Mouse (Mus musculus) lung, postnatal 0 days (tissue): ENCODE measurements around the gene Dkk1. TPM values are rescaled to one million over a fixed set of nuclear protein-coding genes. Genes with fewer than 3 reads are reported as not detected.
A peak's percentile ranks its signal among the peaks of the same experiment; 100 is the strongest.

ENCODE experiments used
- ATAC-seq: fragments of 200-750 bp; cut with Nextera tagmentation; 2 replicates; pipeline ENCODE4 v1.8.0; 2017; ENCODE audit warnings: moderate library complexity
- DNase-seq: peaks from one replicate; pipeline ENCODE4 v3.0.0-alpha.2; 2016; ENCODE audit warnings: low spot score
- H3K27ac ChIP-seq: fragments of 300-500 bp; sonication (generic); 2 replicates; pipeline ENCODE4 v1.5.1; 2014; ENCODE audit warnings: antibody characterized with exemption, mild to moderate bottlenecking, low read length, mixed read lengths
- H3K27me3 ChIP-seq: fragments of 300-500 bp; sonication (generic); replicated peaks from 2 replicates; pipeline ENCODE4 v1.6.1; 2014; ENCODE audit warnings: low read length, mixed read lengths; ENCODE audit not compliant: insufficient read depth
- H3K36me3 ChIP-seq: fragments of 300-500 bp; sonication (generic); 2 replicates; pipeline ENCODE4 v1.6.1; 2014; ENCODE audit warnings: low read length, mixed read lengths; ENCODE audit not compliant: insufficient read depth
- H3K4me1 ChIP-seq: fragments of 300-500 bp; sonication (generic); 2 replicates; pipeline ENCODE4 v1.6.1; 2014; ENCODE audit warnings: antibody characterized with exemption, low read depth, low read length, mixed read lengths; ENCODE audit not compliant: insufficient read depth
- H3K4me2 ChIP-seq: fragments of 300-500 bp; sonication (generic); replicated peaks from 2 replicates; pipeline ENCODE4 v1.6.1; 2014; ENCODE audit warnings: low read depth, mild to moderate bottlenecking, low read length, moderate library complexity, mixed read lengths
- H3K4me3 ChIP-seq: fragments of 300-500 bp; sonication (generic); 2 replicates; pipeline ENCODE4 v1.5.1; 2014; ENCODE audit warnings: low read depth, low read length
- H3K9ac ChIP-seq: fragments of 300-500 bp; sonication (generic); replicated peaks from 2 replicates; pipeline ENCODE4 v1.6.1; 2014; ENCODE audit warnings: low read depth, mild to moderate bottlenecking
- H3K9me3 ChIP-seq: fragments of 300-500 bp; sonication (generic); 2 replicates; pipeline ENCODE4 v1.6.1; 2016; ENCODE audit warnings: low read length, mixed read lengths
- CTCF ChIP-seq: IDR thresholded peaks from 2 replicates; pipeline ENCODE4 v1.5.1; 2016; ENCODE audit warnings: antibody characterized with exemption, mild to moderate bottlenecking
- EP300 ChIP-seq: IDR thresholded peaks from 2 replicates; pipeline ENCODE4 v1.6.1; 2016; ENCODE audit warnings: antibody characterized with exemption, mild to moderate bottlenecking, control low read depth
- WGBS: fragments of 180-500 bp; shearing (Covaris S2); extraction: QIAGEN DNeasy Blood & Tissue Kit; methylation state at CpG from one replicate; pipeline ENCODE4 v1.1.7; 2014; 5-methylcytosine and 5-hydroxymethylcytosine counted together
- polyA plus RNA-seq: library from polyadenylated mRNA; unstranded; fragments of >200 nt; fragmentation: Nextera tagmentation; extraction: Ambion mirVana; gene quantifications from 2 replicates; pipeline ENCODE4 v1.2.1, GENCODE M21; 2015

Gene Dkk1
- polyA plus RNA-seq = not detected in 2 replicates

DNA sequence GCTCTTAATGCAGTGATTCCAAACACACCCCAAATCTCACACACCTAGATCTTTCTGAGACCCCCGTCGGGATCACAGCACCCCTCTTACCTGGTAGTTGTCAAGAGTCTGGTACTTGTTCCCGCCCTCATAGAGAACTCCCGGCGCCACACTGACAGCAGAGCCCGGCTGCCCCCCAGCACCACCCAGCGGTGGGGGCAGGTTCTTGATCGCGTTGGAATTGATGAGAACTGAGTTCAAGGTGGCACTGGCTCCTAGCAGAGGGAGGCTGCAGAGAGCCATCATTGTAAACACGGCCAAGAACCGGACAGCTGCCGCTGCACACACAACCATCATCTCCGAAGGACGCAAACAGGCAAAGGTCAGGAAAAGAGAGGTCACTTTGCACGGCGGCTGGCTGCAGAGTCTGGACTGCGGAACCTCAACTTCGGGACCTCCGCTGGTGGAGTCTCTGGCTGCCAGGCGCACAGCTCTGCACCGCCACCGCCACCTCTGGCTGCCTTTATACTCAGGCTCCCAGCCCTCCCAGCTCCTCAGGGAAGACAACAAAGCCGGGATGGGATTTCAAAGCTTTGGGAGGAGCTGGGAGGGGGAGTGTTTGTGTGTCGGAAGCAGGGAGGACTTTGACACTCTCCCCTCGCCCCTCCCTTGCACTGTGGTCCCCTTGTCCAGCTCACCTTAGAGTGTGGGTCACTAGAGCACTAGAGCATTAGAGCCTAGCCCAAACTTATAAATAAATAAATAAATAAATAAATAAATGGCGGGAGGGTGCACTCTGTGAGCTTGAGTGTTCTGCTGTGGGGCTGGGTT lies at the start of gene Dkk1:
Dkk1 (minus strand) TSS at position 622 of the 810 bp plus-strand sequence.
- WGBS = 2% methylated on average over 26 of the region's 26 CpGs
- Histone ChIP-seq H3K9ac (no peak within 1 kb of the TSS), H3K27ac (no peak within 1 kb of the TSS), H3K36me3 (no peaks in the 10 kb centered on the region), H3K4me2 (peak within 1 kb of the TSS; percentile 38), H3K4me3 (peak within 1 kb of the TSS; percentile 12; the same call in 1 of the 2 replicates), H3K4me1 (0 out of 2 replicates have a peak, but pooled peaks cover 4% of the 10 kb centered on the region), H3K27me3 (peaks cover 28% of the 10 kb centered on the region), H3K9me3 (no peaks in the 10 kb centered on the region)
- peak; percentile 17 for DNase-seq
- TF ChIP-seq CTCF (peak; percentile 25; the same call in 1 of the 2 replicates), EP300 (no peak)
- peak; percentile 47; the same call in 1 of the 2 replicates for ATAC-seq

DNA sequence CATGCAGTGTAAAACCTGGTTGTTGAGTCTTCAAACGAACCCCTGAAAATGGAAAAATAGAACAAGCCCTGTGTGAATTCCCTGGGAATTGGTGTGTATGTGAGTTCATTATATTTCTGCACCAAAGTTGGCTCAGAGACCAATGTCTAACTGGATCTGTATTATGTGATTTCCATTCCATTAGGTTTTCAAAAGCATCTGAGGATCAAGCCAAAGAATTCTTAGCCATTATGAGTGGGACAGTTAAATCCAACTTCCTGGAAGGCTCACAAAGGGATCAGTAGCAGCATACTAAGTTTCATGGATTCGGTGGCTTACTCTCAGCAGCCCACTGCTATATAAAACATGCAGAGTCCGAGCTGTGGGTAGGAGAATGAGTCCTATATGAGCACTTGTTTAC lies 36.9 kb upstream of the Dkk1 start:
- TF ChIP-seq EP300 (no peak), CTCF (no peak)
- WGBS = 75% methylated on average over 3 of the region's 3 CpGs

DNA sequence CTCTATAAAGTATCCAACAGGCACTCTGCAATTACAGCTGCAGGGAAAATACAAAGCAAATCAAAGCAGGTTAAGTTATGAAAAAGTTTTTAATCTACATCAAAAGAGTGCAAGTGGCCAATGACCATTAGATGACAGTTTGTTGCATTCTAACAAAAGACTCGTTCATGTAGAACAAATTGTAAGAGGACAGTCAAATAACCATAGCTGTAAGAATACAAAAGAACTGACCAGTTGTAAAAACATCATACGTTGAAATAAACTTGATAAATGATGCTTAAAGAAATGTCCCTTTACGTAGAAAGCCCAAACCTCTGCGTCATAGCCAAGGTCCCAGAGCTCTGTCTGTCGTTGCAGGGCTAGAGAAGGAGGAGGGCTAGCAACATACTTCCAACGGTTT lies 15.1 kb upstream of the Dkk1 start:
- 82% methylated on average over 6 of the region's 6 CpGs for WGBS
- no peaks in the 10 kb centered on the region for H3K36me3 ChIP-seq
- H3K27ac ChIP-seq = no peak overlapping the region
- no peak overlapping the region for H3K9ac ChIP-seq
- H3K4me2 ChIP-seq = no peak overlapping the region
- TF ChIP-seq CTCF (no peak), EP300 (no peak)
- H3K4me1 ChIP-seq = no peaks in the 10 kb centered on the region
- H3K27me3 ChIP-seq = no peaks in the 10 kb centered on the region
- DNase-seq = no peak
- no peak for ATAC-seq
- H3K4me3 ChIP-seq = no peak overlapping the region
- H3K9me3 ChIP-seq = no peaks in the 10 kb centered on the region

More for the DNA sequence above, 36.9 kb upstream of the Dkk1 start:
- DNase-seq (no peak), ATAC-seq (no peak)
- no peak overlapping the region for H3K4me2 ChIP-seq
- H3K27me3 ChIP-seq = no peaks in the 10 kb centered on the region
- no peak overlapping the region for H3K9ac ChIP-seq
- no peaks in the 10 kb centered on the region for H3K9me3 ChIP-seq
- no peak overlapping the region for H3K27ac ChIP-seq
- H3K36me3 ChIP-seq = no peaks in the 10 kb centered on the region
- no peaks in the 10 kb centered on the region for H3K4me1 ChIP-seq
- H3K4me3 ChIP-seq = no peak overlapping the region

DNA sequence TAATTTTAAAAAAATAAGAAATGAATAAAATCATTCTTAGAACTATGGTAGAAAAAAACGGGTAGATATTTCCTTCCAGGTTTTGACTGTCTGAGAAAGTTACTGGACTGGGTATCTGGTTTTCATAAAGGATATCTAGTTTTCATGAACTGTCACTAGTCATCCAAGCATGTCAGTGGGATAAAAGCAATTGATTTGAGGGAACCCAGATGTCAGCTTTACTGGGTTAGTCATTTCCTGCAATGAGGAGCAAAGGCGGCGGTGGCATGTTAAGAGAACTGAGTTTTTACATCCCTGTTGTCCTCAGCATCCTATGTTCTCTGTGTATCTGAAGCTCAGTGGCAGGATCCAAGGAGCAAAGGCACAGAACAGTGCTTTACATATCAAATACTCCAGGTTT lies 14.4 kb upstream of the Dkk1 start:
- Histone ChIP-seq H3K4me3 (no peak overlapping the region), H3K27ac (no peak overlapping the region), H3K9me3 (no peaks in the 10 kb centered on the region), H3K4me2 (no peak overlapping the region), H3K9ac (no peak overlapping the region), H3K36me3 (no peaks in the 10 kb centered on the region), H3K4me1 (no peaks in the 10 kb centered on the region), H3K27me3 (no peaks in the 10 kb centered on the region)
- TF ChIP-seq EP300 = no peak
- no peak for TF ChIP-seq CTCF
- no peak for DNase-seq
- WGBS = 86% methylated on average over 3 of the region's 3 CpGs
- ATAC-seq = no peak

DNA sequence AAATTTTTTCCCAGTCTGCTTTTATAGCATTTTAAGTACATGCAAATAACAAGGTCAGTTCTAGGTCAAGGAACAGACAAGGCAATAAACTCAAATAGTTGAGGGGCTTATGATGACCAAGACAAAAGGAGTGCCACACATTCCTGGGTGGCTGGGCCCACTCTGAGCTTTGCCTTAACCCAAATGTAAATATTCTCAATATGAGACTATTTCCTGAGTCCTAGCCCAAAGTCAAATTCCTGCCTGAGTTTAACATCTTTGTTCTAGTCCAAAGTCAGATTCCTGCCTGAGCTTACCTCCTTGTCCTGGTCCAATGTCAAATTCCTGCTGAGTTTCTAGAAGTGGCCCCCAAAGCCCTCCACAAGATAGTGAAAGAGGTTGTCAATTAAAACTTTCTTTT lies 8.6 kb upstream of the Dkk1 start:
- Histone ChIP-seq H3K9ac (no peak overlapping the region), H3K36me3 (no peaks in the 10 kb centered on the region), H3K4me2 (no peak overlapping the region), H3K4me1 (no peaks in the 10 kb centered on the region), H3K9me3 (no peaks in the 10 kb centered on the region), H3K27ac (no peak overlapping the region), H3K4me3 (no peak overlapping the region), H3K27me3 (no peaks in the 10 kb centered on the region)
- ATAC-seq = no peak
- TF ChIP-seq EP300 (no peak), CTCF (no peak)
- DNase-seq = no peak

DNA sequence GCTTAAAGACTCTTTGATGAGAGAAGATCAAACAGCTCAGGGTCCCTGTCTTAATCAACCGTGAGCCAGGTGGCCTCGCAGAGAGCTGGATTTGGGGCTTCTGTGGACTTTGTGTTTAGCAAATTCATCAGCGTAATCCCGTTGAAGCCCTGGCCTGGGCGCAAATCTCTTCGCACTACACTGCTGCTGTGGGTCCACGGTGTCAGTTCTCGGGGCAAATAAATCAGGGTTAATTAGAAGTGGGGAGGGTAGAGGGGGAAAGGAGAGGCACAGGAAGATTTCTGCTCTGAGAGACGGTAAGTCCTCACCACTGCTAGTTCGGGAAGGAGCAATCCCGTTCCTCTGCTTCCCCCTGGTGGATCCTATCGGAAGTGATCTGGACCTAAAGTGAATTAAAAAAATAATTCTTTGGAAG lies 5.0 kb upstream of the Dkk1 start:
- Histone ChIP-seq H3K36me3 (no peaks in the 10 kb centered on the region), H3K4me1 (no peaks in the 10 kb centered on the region), H3K9ac (no peak overlapping the region), H3K27ac (no peak overlapping the region), H3K9me3 (no peaks in the 10 kb centered on the region), H3K4me2 (peak overlapping the region; percentile 37), H3K27me3 (peaks cover 5% of the 10 kb centered on the region; the same call in 1 of the 2 replicates), H3K4me3 (no peak overlapping the region; the same call in 1 of the 2 replicates)
- TF ChIP-seq EP300 (no peak), CTCF (peak; percentile 89)
- DNase-seq (peak; percentile 75), ATAC-seq (no peak)
- WGBS = 2% methylated on average over 12 of the region's 12 CpGs
